Mouse (Mus musculus): ENCODE data around the gene Cd99l2. TPM values are rescaled to one million over a fixed set of nuclear protein-coding genes. Genes with fewer than 3 reads are reported as not detected.
A peak's percentile ranks its signal among the peaks of the same experiment; 100 is the strongest.
"Not testable (repeated sequence)": the region's sequence is repeated elsewhere in the genome, so short reads cannot be mapped to it uniquely, and the experiment has no call there.

Cd99l2 gene
- polyA plus RNA-seq, 1 experiment from 2014 or later = 43.2 TPM

GRCm38 (mm10) chrX:71506591-71506990, 13.9 kb upstream of the Cd99l2 start:
- not testable (repeated sequence) for H3K4me1 ChIP-seq; H3K4me2 ChIP-seq; H3K27me3 ChIP-seq; H3K27ac ChIP-seq; H3K36me3 ChIP-seq (ENCODE audit: poor library complexity, severe bottlenecking); H3K9ac ChIP-seq; ATAC-seq; H3K9me3 ChIP-seq (replicated peaks); H3K4me3 ChIP-seq
- 93% methylated on average over 4 of the region's 4 CpGs for WGBS

GRCm38 (mm10) chrX:71493279-71493656, 619 bp upstream of the Cd99l2 start:
- peak; percentile 19 for ATAC-seq
- peak overlapping the region; percentile 64 for H3K4me2 ChIP-seq
- peak overlapping the region; percentile 85 for H3K27ac ChIP-seq
- peak overlapping the region; percentile 50 for H3K4me3 ChIP-seq
- no peaks in the 10 kb centered on the region for H3K27me3 ChIP-seq
- peaks cover 16% of the 10 kb centered on the region for H3K4me1 ChIP-seq
- H3K36me3 ChIP-seq (ENCODE audit: poor library complexity, severe bottlenecking) = no peaks in the 10 kb centered on the region
- H3K9ac ChIP-seq = peak overlapping the region; percentile 67
- no peaks in the 10 kb centered on the region for H3K9me3 ChIP-seq (replicated peaks)
- 17% methylated on average over 8 of the region's 9 CpGs for WGBS

GRCm38 (mm10) chrX:71491931-71492633, 567 bp downstream of the Cd99l2 start:
- Histone ChIP-seq H3K9me3 (replicated peaks) (no peaks in the 10 kb centered on the region), H3K9ac (peak overlapping the region; percentile 67), H3K4me3 (peak overlapping the region; percentile 50), H3K4me1 (peaks cover 16% of the 10 kb centered on the region), H3K27ac (peak overlapping the region; percentile 85), H3K4me2 (peak overlapping the region; percentile 64), H3K27me3 (no peaks in the 10 kb centered on the region), H3K36me3 (ENCODE audit: poor library complexity, severe bottlenecking) (no peaks in the 10 kb centered on the region)
- no peak; the same call in 1 of the 2 replicates for ATAC-seq
- 31% methylated on average over 17 of the region's 17 CpGs for WGBS

GRCm38 (mm10) chrX:71489353-71489752, 3.3 kb downstream of the Cd99l2 start:
- Histone ChIP-seq H3K9me3 (replicated peaks) (no peaks in the 10 kb centered on the region), H3K4me1 (peaks cover 16% of the 10 kb centered on the region), H3K36me3 (ENCODE audit: poor library complexity, severe bottlenecking) (no peaks in the 10 kb centered on the region), H3K27ac (no peak overlapping the region), H3K9ac (no peak overlapping the region), H3K4me3 (no peak overlapping the region), H3K4me2 (no peak overlapping the region), H3K27me3 (no peaks in the 10 kb centered on the region)
- ATAC-seq = no peak
- 88% methylated on average over 1 of the region's 1 CpGs for WGBS

- ATAC-seq = no peak
- H3K4me2 ChIP-seq = no peak overlapping the region
- H3K9me3 ChIP-seq (replicated peaks) = no peaks in the 10 kb centered on the region
- no peaks in the 10 kb centered on the region for H3K4me1 ChIP-seq
- H3K27me3 ChIP-seq = no peaks in the 10 kb centered on the region
- H3K9ac ChIP-seq = no peak overlapping the region
- no peak overlapping the region for H3K27ac ChIP-seq
- H3K4me3 ChIP-seq = no peak overlapping the region
- WGBS = 79% methylated on average over 2 of the region's 2 CpGs
- no peaks in the 10 kb centered on the region; the same call in 1 of the 2 replicates for H3K36me3 ChIP-seq (ENCODE audit: poor library complexity, severe bottlenecking)
These were observed 10.4 kb downstream of the Cd99l2 start for GRCm38 (mm10) chrX:71482244-71482643.

GRCm38 (mm10) chrX:71475992-71476391, 16.7 kb downstream of the Cd99l2 start:
- no peaks in the 10 kb centered on the region; the same call in 1 of the 2 replicates for H3K36me3 ChIP-seq (ENCODE audit: poor library complexity, severe bottlenecking)
- no peaks in the 10 kb centered on the region for H3K27me3 ChIP-seq
- H3K4me1 ChIP-seq = no peaks in the 10 kb centered on the region
- no peak overlapping the region for H3K4me3 ChIP-seq
- 91% methylated on average over 3 of the region's 3 CpGs for WGBS
- ATAC-seq = no peak
- no peak overlapping the region for H3K4me2 ChIP-seq
- H3K9ac ChIP-seq = no peak overlapping the region
- H3K27ac ChIP-seq = no peak overlapping the region
- no peaks in the 10 kb centered on the region for H3K9me3 ChIP-seq (replicated peaks)

- Histone ChIP-seq H3K4me2 (no peak overlapping the region), H3K9me3 (replicated peaks) (no peaks in the 10 kb centered on the region), H3K27ac (no peak overlapping the region), H3K9ac (no peak overlapping the region), H3K4me1 (no peaks in the 10 kb centered on the region), H3K4me3 (no peak overlapping the region), H3K36me3 (ENCODE audit: poor library complexity, severe bottlenecking) (no peaks in the 10 kb centered on the region; the same call in 1 of the 2 replicates), H3K27me3 (no peaks in the 10 kb centered on the region)
- ATAC-seq = no peak
- WGBS = 73% methylated on average over 3 of the region's 3 CpGs
These were observed 17.2 kb downstream of the Cd99l2 start for GRCm38 (mm10) chrX:71475497-71475896.

GRCm38 (mm10) chrX:71475084-71475483, 17.6 kb downstream of the Cd99l2 start:
- no peak overlapping the region for H3K9ac ChIP-seq

GRCm38 (mm10) chrX:71474296-71474956, 18.2 kb downstream of the Cd99l2 start:
- ATAC-seq = no peak
- Histone ChIP-seq H3K27me3 (no peaks in the 10 kb centered on the region), H3K27ac (no peak overlapping the region), H3K4me1 (no peaks in the 10 kb centered on the region), H3K4me3 (no peak overlapping the region), H3K4me2 (no peak overlapping the region), H3K9me3 (replicated peaks) (no peaks in the 10 kb centered on the region), H3K36me3 (ENCODE audit: poor library complexity, severe bottlenecking) (no peaks in the 10 kb centered on the region; the same call in 1 of the 2 replicates), H3K9ac (no peak overlapping the region)
- 85% methylated on average over 3 of the region's 3 CpGs for WGBS

More at GRCm38 (mm10) chrX:71475084-71475483, 17.6 kb downstream of the Cd99l2 start:
- ATAC-seq = no peak
- Histone ChIP-seq H3K9me3 (replicated peaks) (no peaks in the 10 kb centered on the region), H3K27me3 (no peaks in the 10 kb centered on the region), H3K4me1 (no peaks in the 10 kb centered on the region), H3K36me3 (ENCODE audit: poor library complexity, severe bottlenecking) (no peaks in the 10 kb centered on the region; the same call in 1 of the 2 replicates), H3K27ac (no peak overlapping the region), H3K4me2 (no peak overlapping the region), H3K4me3 (no peak overlapping the region)
- WGBS = 68% methylated on average over 3 of the region's 3 CpGs

GRCm38 (mm10) chrX:71468639-71469295, 23.9 kb downstream of the Cd99l2 start:
- Histone ChIP-seq H3K27me3 (no peaks in the 10 kb centered on the region), H3K36me3 (ENCODE audit: poor library complexity, severe bottlenecking) (no peaks in the 10 kb centered on the region), H3K4me3 (no peak overlapping the region), H3K4me2 (no peak overlapping the region), H3K9ac (no peak overlapping the region), H3K4me1 (no peaks in the 10 kb centered on the region), H3K9me3 (replicated peaks) (no peaks in the 10 kb centered on the region), H3K27ac (no peak overlapping the region)
- ATAC-seq = no peak
- 88% methylated on average over 5 of the region's 5 CpGs for WGBS

GRCm38 (mm10) chrX:71467491-71467890, 25.2 kb downstream of the Cd99l2 start:
- ATAC-seq = no peak
- Histone ChIP-seq H3K27ac (no peak overlapping the region), H3K9ac (no peak overlapping the region), H3K4me1 (no peaks in the 10 kb centered on the region), H3K4me2 (no peak overlapping the region), H3K36me3 (ENCODE audit: poor library complexity, severe bottlenecking) (no peaks in the 10 kb centered on the region), H3K4me3 (no peak overlapping the region), H3K27me3 (no peaks in the 10 kb centered on the region), H3K9me3 (replicated peaks) (no peaks in the 10 kb centered on the region)
- 88% methylated on average over 3 of the region's 3 CpGs for WGBS

GRCm38 (mm10) chrX:71465417-71465816, 27.2 kb downstream of the Cd99l2 start:
- Histone ChIP-seq H3K9ac (no peak overlapping the region), H3K27ac (no peak overlapping the region), H3K36me3 (ENCODE audit: poor library complexity, severe bottlenecking) (no peaks in the 10 kb centered on the region), H3K4me3 (no peak overlapping the region), H3K4me1 (no peaks in the 10 kb centered on the region), H3K9me3 (replicated peaks) (no peaks in the 10 kb centered on the region), H3K4me2 (no peak overlapping the region), H3K27me3 (no peaks in the 10 kb centered on the region)
- WGBS = 83% methylated on average over 1 of the region's 1 CpGs
- ATAC-seq = no peak

Data from forebrain, embryonic 13.5 days (tissue).